Mouse (Mus musculus) CH12.LX (cell line): Measurements from ENCODE around the gene Rangrf. TPM values are rescaled to one million over a fixed set of nuclear protein-coding genes. Genes with fewer than 3 reads are reported as not detected.

Experiments
- DNase-seq: peaks from one replicate; pipeline ENCODE4 v3.0.0-alpha.2; 2013; ENCODE audit errors: extremely low read depth
- H3K27ac ChIP-seq: 2 replicates; pipeline ENCODE4 v1.5.1; 2012; ENCODE audit warnings: low read depth, mild to moderate bottlenecking, control low read depth, moderate library complexity; ENCODE audit not compliant: insufficient read depth
- H3K27me3 ChIP-seq: replicated peaks from 2 replicates; pipeline ENCODE3; 2012; ENCODE audit warnings: inconsistent platforms
- H3K36me3 ChIP-seq, 2 experiments: replicated peaks in 1 of 2; 2 replicates each; pipeline versions ENCODE3 to v1.6.1; 2012; ENCODE audit warnings: inconsistent platforms in 1 of 2, low read length in 1 of 2, mild to moderate bottlenecking in 1 of 2, mixed read lengths in 1 of 2, moderate library complexity in 1 of 2; ENCODE audit not compliant: control insufficient read depth in 1 of 2, insufficient read depth in 1 of 2
- H3K4me1 ChIP-seq, 2 experiments: 2 replicates each; pipeline ENCODE4 v1.6.1; 2012; ENCODE audit warnings: inconsistent platforms in 1 of 2, moderate library complexity in 1 of 2; ENCODE audit not compliant: insufficient read depth in 2 of 2, control insufficient read depth in 1 of 2
- H3K4me2 ChIP-seq: 2 replicates; pipeline ENCODE4 v1.6.1; 2012; ENCODE audit warnings: low read depth, mild to moderate bottlenecking, control low read depth; ENCODE audit not compliant: poor library complexity, insufficient read depth, severe bottlenecking
- H3K4me3 ChIP-seq, 3 experiments: fragments of 150-350 bp in 1 of 3; sonication (generic) in 1 of 3; replicated peaks in 1 of 3; 2 replicates each; pipeline versions ENCODE3 to v1.5.1; 2011 to 2012; ENCODE audit warnings: low read depth in 2 of 3, low read length in 2 of 3, mild to moderate bottlenecking in 2 of 3, moderate library complexity in 2 of 3, control low read depth in 1 of 3, improper control_type of control experiment in 1 of 3, inconsistent platforms in 1 of 3, mixed read lengths in 1 of 3; ENCODE audit not compliant: poor library complexity in 1 of 3
- H3K79me2 ChIP-seq: replicated peaks from 2 replicates; pipeline ENCODE4 v1.6.1; 2012; ENCODE audit warnings: mild to moderate bottlenecking, moderate library complexity; ENCODE audit not compliant: control insufficient read depth, poor library complexity, insufficient read depth, severe bottlenecking; ENCODE audit errors: extremely low read depth
- H3K9ac ChIP-seq: 2 replicates; pipeline ENCODE4 v1.6.1; 2012; ENCODE audit warnings: low read depth, mild to moderate bottlenecking, control low read depth, moderate library complexity; ENCODE audit not compliant: insufficient read depth
- H3K9me3 ChIP-seq: replicated peaks from 2 replicates; pipeline ENCODE3; 2012; ENCODE audit warnings: low read length, inconsistent platforms, mixed read lengths
- CHD1 ChIP-seq: IDR thresholded peaks from 2 replicates; pipeline ENCODE4 v1.6.1; 2012; ENCODE audit warnings: low read depth, low read length, improper control_type of control experiment, inconsistent platforms
- ETS1 ChIP-seq: conservative IDR thresholded peaks from 2 replicates; pipeline ENCODE4 v1.6.1; 2012; ENCODE audit warnings: low read depth, mild to moderate bottlenecking, inconsistent platforms, low read length, improper control_type of control experiment, moderate library complexity
- JUN ChIP-seq: IDR thresholded peaks from 2 replicates; pipeline ENCODE4 v1.6.1; 2011; ENCODE audit warnings: low read depth, mild to moderate bottlenecking, low read length, improper control_type of control experiment, moderate library complexity; ENCODE audit not compliant: insufficient read depth
- JUND ChIP-seq: conservative IDR thresholded peaks from 2 replicates; pipeline ENCODE4 v1.6.1; 2011; ENCODE audit warnings: low read depth, low read length, improper control_type of control experiment
- KAT2A ChIP-seq: IDR thresholded peaks from 2 replicates; pipeline ENCODE4 v1.6.1; 2012; ENCODE audit warnings: low read length, improper control_type of control experiment, inconsistent platforms; ENCODE audit not compliant: insufficient replicate concordance
- MEF2A ChIP-seq: IDR thresholded peaks from 2 replicates; pipeline ENCODE4 v1.6.1; 2014; ENCODE audit warnings: low read depth, mild to moderate bottlenecking, inconsistent platforms, low read length, improper control_type of control experiment, borderline replicate concordance
- POLR2A ChIP-seq: IDR thresholded peaks from 2 replicates; pipeline ENCODE4 v1.6.1; 2011; ENCODE audit warnings: low read depth, mild to moderate bottlenecking, improper control_type of control experiment, low read length
- TBP ChIP-seq: conservative IDR thresholded peaks from 2 replicates; pipeline ENCODE4 v1.6.1; 2011; ENCODE audit warnings: low read depth, low read length, improper control_type of control experiment
- ZC3H11A ChIP-seq: IDR thresholded peaks from 2 replicates; pipeline ENCODE4 v1.6.1; 2012; ENCODE audit warnings: low read depth, mild to moderate bottlenecking, inconsistent platforms, low read length, improper control_type of control experiment
- dilution Hi-C: fragments of 300-500 bp; cut with MboI; formaldehyde crosslinking; loops from 2 replicates; pipeline ENCODE4 v1.14.3; 2020; ENCODE audit warnings: low sequenced_read_pairs; ENCODE audit not compliant: extremely low pct_unique_long_range_greater_than_20kb, extremely low pct_ligation_motif_present
- in situ Hi-C: fragments of 300-500 bp; cut with MboI; formaldehyde crosslinking; loops from 3 replicates; pipeline ENCODE4 v1.14.3; 2019; ENCODE audit warnings: low sequenced_read_pairs, low pct_ligation_motif_present, low pct_unique_long_range_greater_than_20kb, mixed read lengths
- polyA plus RNA-seq: library from polyadenylated mRNA; unstranded; fragments of >175 nt; gene quantifications from 2 replicates; pipeline ENCODE4 v1.2.1, GENCODE M21; 2012; ENCODE audit warnings: low read depth; ENCODE audit not compliant: insufficient read length
- total RNA-seq, 2 experiments: library from RNA; depleted of rRNA; stranded (reverse); fragments of 300-350 nt in 1 of 2; fragments of >200 nt in 1 of 2; gene quantifications; 2 replicates each; pipeline ENCODE4 v1.2.3; 2012 to 2014

The Rangrf gene
- total RNA-seq (2012; rRNA removed) (106 and 160 TPM in 2 replicates), total RNA-seq (2014; rRNA removed) (154 and 158 TPM in 2 replicates), polyA plus RNA-seq (95.5 and 111 TPM in 2 replicates)

DNA sequence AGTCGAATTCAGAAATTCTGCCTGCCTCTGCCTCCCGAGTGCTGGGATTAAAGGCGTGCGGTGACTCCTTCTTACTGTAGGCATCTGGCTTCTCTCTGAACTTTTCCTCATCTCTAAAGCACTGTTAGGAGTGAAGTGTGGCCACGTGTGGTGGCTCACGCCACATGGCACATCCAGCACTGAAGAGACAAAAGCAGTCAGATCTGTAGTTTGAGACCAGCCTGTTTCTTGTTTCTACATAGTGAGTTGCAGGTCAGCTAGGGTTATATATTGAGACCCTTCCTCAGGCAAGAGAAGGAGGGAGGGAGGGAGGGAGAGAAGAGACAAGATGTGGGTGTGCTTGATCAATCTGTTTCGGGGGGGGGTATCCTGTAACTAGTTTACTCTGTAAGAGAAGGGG lies at the start of gene Rangrf:
TSS of gene Rangrf (minus strand) at position 101 of the 400 bp plus-strand sequence.
- DNase-seq = no peak

DNA sequence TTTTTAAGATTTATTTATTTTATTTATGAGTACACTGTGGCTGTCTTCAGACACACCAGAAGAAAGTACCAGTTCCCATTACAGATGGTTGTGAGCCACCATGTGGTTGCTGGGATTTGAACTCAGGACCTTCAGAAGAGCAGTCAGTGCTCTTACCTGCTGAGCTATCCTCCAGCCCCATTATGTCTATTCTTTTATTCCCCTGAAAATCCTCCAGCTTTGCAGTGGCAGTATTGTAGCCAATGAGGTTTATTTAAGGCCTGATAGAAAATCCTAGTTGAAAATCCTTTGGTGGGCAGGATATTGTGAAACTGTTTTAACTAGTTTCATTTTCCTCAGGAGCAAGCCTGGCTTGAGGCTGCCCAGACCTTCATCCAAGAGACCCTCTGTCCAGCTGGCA lies 45.7 kb upstream of the Rangrf start:
- no peak for TF ChIP-seq ETS1
- peak; percentile 84 for TF ChIP-seq TBP
- Histone ChIP-seq H3K79me2 (peaks cover 18% of the 10 kb centered on the region), H3K27me3 (no peaks in the 10 kb centered on the region), H3K4me3 (no peak overlapping the region), H3K27ac (no peak overlapping the region), H3K4me1 (peaks cover 5 to 21% of the 10 kb centered on the region in 2 experiments; a peak in 3 of 4 replicates), H3K36me3 (peaks cover 40 to 59% of the 10 kb centered on the region in 2 experiments), H3K9ac (no peak overlapping the region), H3K9me3 (no peaks in the 10 kb centered on the region), H3K4me2 (no peak overlapping the region)
- dilution Hi-C loops = no loop called here
- DNase-seq = no peak
- in situ Hi-C loops = no loop called here

More for the DNA sequence above, at the start of gene Rangrf:
- Histone ChIP-seq H3K36me3 (peaks cover 0 to 16% of the 10 kb centered on the region in 2 experiments), H3K9me3 (no peaks in the 10 kb centered on the region), H3K4me3 (no peak within 1 kb of the TSS), H3K4me2 (peak within 1 kb of the TSS; percentile 75)
- TF ChIP-seq JUN (no peak), JUND (no peak), MEF2A (no peak), ZC3H11A (no peak), POLR2A (no peak), KAT2A (no peak)
- TF ChIP-seq, all 38 proteins: peak for 0
- dilution Hi-C loops (no loop called here), in situ Hi-C loops (no loop called here)
- peaks cover 7% of the 10 kb centered on the region for H3K27me3 ChIP-seq
- H3K4me1 ChIP-seq = peaks cover 4 to 30% of the 10 kb centered on the region in 2 experiments
- H3K27ac ChIP-seq = no peak within 1 kb of the TSS
- no peak within 1 kb of the TSS for H3K9ac ChIP-seq
- H3K79me2 ChIP-seq = no peaks in the 10 kb centered on the region

DNA sequence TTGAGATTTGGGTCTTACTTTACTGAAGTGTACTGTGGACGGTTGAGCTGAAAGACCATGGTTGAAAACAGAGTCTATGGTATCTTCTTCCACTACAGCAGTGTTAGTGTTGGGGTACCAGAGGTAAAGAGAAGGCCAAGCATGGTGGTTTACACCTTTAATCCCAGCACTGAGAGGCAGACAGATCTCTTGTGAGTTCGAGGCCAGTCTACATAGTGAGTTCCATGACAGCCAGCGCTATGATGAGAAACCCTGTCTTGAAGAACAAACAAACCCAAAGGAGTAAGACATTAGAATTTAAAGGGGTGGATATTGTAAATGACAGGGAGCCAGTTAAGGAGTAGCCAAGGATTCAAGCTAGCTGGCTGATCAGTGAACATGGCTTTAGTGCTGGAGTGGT lies 41.8 kb upstream of the Rangrf start:
- Histone ChIP-seq H3K27ac (peak overlapping the region; percentile 49), H3K9me3 (no peaks in the 10 kb centered on the region), H3K36me3 (peaks cover 8 to 20% of the 10 kb centered on the region in 2 experiments), H3K4me2 (peak overlapping the region; percentile 69), H3K79me2 (peaks cover 18% of the 10 kb centered on the region), H3K4me3 (peak overlapping the region; percentile 66 to 80 (median 70)), H3K4me1 (peaks cover 5 to 28% of the 10 kb centered on the region in 2 experiments; a peak in 3 of 4 replicates), H3K27me3 (no peaks in the 10 kb centered on the region), H3K9ac (peak overlapping the region; percentile 97)
- peak; percentile 52 for DNase-seq
- dilution Hi-C loops = no loop called here
- 0 out of 2 replicates have a peak, but pooled peaks have one; percentile 13 for TF ChIP-seq CHD1
- no peak for TF ChIP-seq POLR2A
- TF ChIP-seq TBP = 0 out of 2 replicates have a peak, but pooled peaks have one; percentile 30
- in situ Hi-C loops = no loop called here
